Mouse (Mus musculus) lung, adult 2 months (tissue): ENCODE measurements around the gene Cacna1c.

Experiments
- CTCF ChIP-seq: fragments of 200-500 bp; IDR thresholded peaks from 2 replicates; pipeline ENCODE4 v1.5.1; 2011; ENCODE audit warnings: mild to moderate bottlenecking, low read length, control low read depth; ENCODE audit not compliant: insufficient read depth
- POLR2A ChIP-seq: fragments of 200-500 bp; IDR thresholded peaks from 2 replicates; pipeline ENCODE4 v1.6.1; 2011; ENCODE audit warnings: low read depth, mild to moderate bottlenecking, control low read depth, low read length, borderline replicate concordance; ENCODE audit errors: extremely low read depth

DNA sequence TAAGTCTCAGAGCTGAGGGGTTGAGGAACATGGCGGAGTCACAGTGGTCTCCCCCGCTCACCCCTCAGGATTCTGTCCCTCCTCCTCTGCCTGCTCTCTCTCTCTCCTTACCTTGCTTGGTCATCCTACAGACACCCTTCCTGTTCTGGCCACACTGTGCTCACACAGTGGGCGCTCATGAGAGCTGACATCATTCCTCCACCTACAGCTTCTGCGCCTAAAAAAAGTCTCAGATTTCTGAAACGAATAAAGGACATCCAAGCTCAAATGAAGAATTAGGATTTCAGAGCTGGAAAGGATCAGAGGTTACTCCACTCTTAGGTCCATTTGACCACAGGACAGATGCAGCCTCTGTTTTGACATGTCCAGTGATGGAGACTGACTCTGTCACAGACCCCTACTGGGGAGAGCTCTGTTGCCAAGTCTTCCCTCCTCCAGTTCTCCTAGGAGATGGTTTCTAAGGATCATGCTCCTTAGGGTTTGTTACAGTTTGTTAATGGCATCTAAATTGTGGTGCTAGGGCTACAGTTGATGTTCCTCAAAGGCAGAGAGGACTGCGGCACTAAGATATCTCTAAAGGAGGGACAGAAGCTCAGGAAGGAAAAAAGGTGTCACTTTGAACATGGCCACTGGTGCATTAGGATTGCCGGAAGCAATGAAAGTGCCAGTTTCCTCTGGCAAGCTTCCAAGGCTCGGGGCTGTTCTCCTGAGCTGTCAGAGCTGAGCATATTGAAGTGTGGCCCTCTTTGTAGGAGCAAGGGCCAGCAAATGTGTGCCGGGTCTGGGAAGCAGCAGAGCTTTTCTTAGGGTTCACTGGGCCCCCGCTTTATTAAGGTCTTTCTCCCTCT lies 601.2 kb downstream of the Cacna1c start:
- TF ChIP-seq CTCF (no peak), POLR2A (no peak)
